Mouse (Mus musculus) limb, embryonic 14.5 days (tissue): ENCODE results near the gene Pigh. TPM values are rescaled to one million over a fixed set of nuclear protein-coding genes. Genes with fewer than 3 reads are reported as not detected.

Source experiments
- ATAC-seq: fragments of 200-750 bp; cut with Nextera tagmentation; 2 replicates; pipeline ENCODE4 v1.8.0; 2017; ENCODE audit warnings: low read depth, moderate number of reproducible peaks, moderate TSS enrichment; ENCODE audit not compliant: low FRiP score
- DNase-seq: peaks from one replicate; pipeline ENCODE4 v3.0.0-alpha.2; 2015; ENCODE audit warnings: low spot score
- H3K27ac ChIP-seq: fragments of 300-500 bp; sonication (generic); replicated peaks from 2 replicates; pipeline ENCODE4 v1.5.1; 2014; ENCODE audit warnings: low read depth, mild to moderate bottlenecking, low read length, moderate library complexity, mixed read lengths
- H3K27me3 ChIP-seq: fragments of 300-500 bp; sonication (generic); 2 replicates; pipeline ENCODE4 v1.6.1; 2014; ENCODE audit warnings: low read length, mixed read lengths; ENCODE audit not compliant: control insufficient read depth, insufficient read depth
- H3K36me3 ChIP-seq: fragments of 300-500 bp; sonication (generic); 2 replicates; pipeline ENCODE4 v1.6.1; 2014; ENCODE audit warnings: mild to moderate bottlenecking, low read length, moderate library complexity, mixed read lengths; ENCODE audit not compliant: control insufficient read depth, insufficient read depth
- H3K4me1 ChIP-seq: fragments of 300-500 bp; sonication (generic); 2 replicates; pipeline ENCODE4 v1.6.1; 2014; ENCODE audit warnings: antibody characterized with exemption, low read length, mixed read lengths; ENCODE audit not compliant: control insufficient read depth, insufficient read depth
- H3K4me2 ChIP-seq: fragments of 300-500 bp; sonication (generic); replicated peaks from 2 replicates; pipeline ENCODE4 v1.6.1; 2014; ENCODE audit warnings: low read depth, mild to moderate bottlenecking, low read length, moderate library complexity; ENCODE audit not compliant: severe bottlenecking
- H3K4me3 ChIP-seq: fragments of 300-500 bp; sonication (generic); replicated peaks from 2 replicates; pipeline ENCODE4 v1.5.1; 2014; ENCODE audit warnings: low read length
- H3K9ac ChIP-seq: fragments of 300-500 bp; sonication (generic); 2 replicates; pipeline ENCODE4 v1.6.1; 2014; ENCODE audit warnings: mild to moderate bottlenecking, low read depth, low read length, moderate library complexity; ENCODE audit not compliant: severe bottlenecking
- H3K9me3 ChIP-seq: fragments of 300-500 bp; sonication (generic); 2 replicates; pipeline ENCODE4 v1.6.1; 2016; ENCODE audit warnings: low read length; ENCODE audit not compliant: control insufficient read depth
- POLR2A ChIP-seq: fragments of 200-500 bp; IDR thresholded peaks from 2 replicates; pipeline ENCODE4 v1.8.0; 2012; ENCODE audit warnings: inconsistent platforms, mild to moderate bottlenecking, moderate library complexity, borderline replicate concordance; ENCODE audit not compliant: insufficient read depth, insufficient read length; ENCODE audit errors: extremely low read depth
- WGBS: fragments of 180-500 bp; shearing (Covaris S2); extraction: QIAGEN DNeasy Blood & Tissue Kit; methylation state at CpG from one replicate; pipeline ENCODE4 v1.1.7; 2014; 5-methylcytosine and 5-hydroxymethylcytosine counted together
- polyA plus RNA-seq, 2 experiments: library from polyadenylated mRNA; depleted of rRNA in 1 of 2; stranded (reverse) in 1 of 2; unstranded in 1 of 2; fragments of >200 nt; fragmentation: Nextera tagmentation in 1 of 2; extraction: Ambion mirVana in 1 of 2; gene quantifications; 2 replicates each; pipeline versions ENCODE4 v1.2.1 to v1.2.3; 2012 to 2014

Pigh gene
- polyA plus RNA-seq, 2 experiments: 23.1 to 31.2 TPM

- H3K4me1 ChIP-seq: no peaks in the 10 kb centered on the region
- no peaks in the 10 kb centered on the region for H3K27me3 ChIP-seq
- no peaks in the 10 kb centered on the region for H3K9me3 ChIP-seq
- H3K4me2 ChIP-seq: no peak overlapping the region
- no peak overlapping the region for H3K27ac ChIP-seq
- no peak for DNase-seq
- whole genome bisulfite sequencing: 91% methylated on average over 6 of the region's 6 CpGs
- no peak overlapping the region for H3K4me3 ChIP-seq
- TF ChIP-seq POLR2A: no peak
- ATAC-seq: no peak
- H3K9ac ChIP-seq: no peak overlapping the region
- H3K36me3 ChIP-seq: peaks cover 69% of the 10 kb centered on the region
Observed at GRCm38 (mm10) chr12:79073362-79073761, 16.1 kb downstream of the Pigh start.

DNA sequence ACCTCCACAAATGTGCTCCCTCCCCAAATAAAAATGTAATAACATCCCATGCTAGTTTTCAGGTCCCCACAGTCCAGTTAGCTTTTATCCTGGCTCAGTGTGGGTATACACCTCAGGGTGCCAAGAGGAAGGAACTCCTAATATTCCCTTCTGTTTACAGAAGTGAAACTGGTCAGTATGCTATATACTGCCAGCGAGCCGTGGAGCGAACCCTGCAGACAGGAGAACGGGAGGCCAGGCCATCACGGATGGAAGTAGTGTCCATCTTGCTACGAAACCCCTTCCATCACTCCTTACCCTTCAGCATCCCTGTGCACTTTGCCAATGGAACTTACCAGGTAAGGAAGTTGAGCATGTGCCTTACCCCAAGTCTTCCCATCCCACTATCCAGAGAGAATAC, 16.9 kb downstream of the Pigh start:
- H3K4me2 ChIP-seq: no peak overlapping the region
- ATAC-seq: no peak
- no peak for DNase-seq
- no peaks in the 10 kb centered on the region for H3K27me3 ChIP-seq
- H3K36me3 ChIP-seq: peaks cover 64% of the 10 kb centered on the region
- no peak overlapping the region for H3K9ac ChIP-seq
- no peaks in the 10 kb centered on the region for H3K9me3 ChIP-seq
- H3K4me3 ChIP-seq: no peak overlapping the region
- no peak overlapping the region for H3K27ac ChIP-seq
- 93% methylated on average over 6 of the region's 6 CpGs for WGBS
- TF ChIP-seq POLR2A: no peak
- no peaks in the 10 kb centered on the region for H3K4me1 ChIP-seq

- H3K36me3 ChIP-seq: peaks cover 47% of the 10 kb centered on the region
Observed at GRCm38 (mm10) chr12:79070736-79071333, 18.6 kb downstream of the Pigh start.

GRCm38 (mm10) chr12:79069916-79070315, 19.5 kb downstream of the Pigh start:
- Histone ChIP-seq H3K27me3 (no peaks in the 10 kb centered on the region), H3K9me3 (no peaks in the 10 kb centered on the region), H3K4me1 (no peaks in the 10 kb centered on the region), H3K9ac (no peak overlapping the region), H3K4me2 (no peak overlapping the region), H3K27ac (no peak overlapping the region), H3K36me3 (peaks cover 42% of the 10 kb centered on the region), H3K4me3 (no peak overlapping the region)
- DNase-seq: no peak
- ATAC-seq: no peak
- WGBS: 77% methylated on average over 6 of the region's 6 CpGs
- TF ChIP-seq POLR2A: no peak

More at GRCm38 (mm10) chr12:79070736-79071333, 18.6 kb downstream of the Pigh start:
- H3K4me3 ChIP-seq: no peak overlapping the region
- no peak overlapping the region for H3K9ac ChIP-seq
- 87% methylated on average over 9 of the region's 9 CpGs for WGBS
- H3K4me1 ChIP-seq: no peaks in the 10 kb centered on the region
- no peaks in the 10 kb centered on the region for H3K27me3 ChIP-seq
- TF ChIP-seq POLR2A: no peak
- H3K9me3 ChIP-seq: no peaks in the 10 kb centered on the region
- H3K27ac ChIP-seq: no peak overlapping the region
- no peak for ATAC-seq
- no peak overlapping the region for H3K4me2 ChIP-seq
- DNase-seq: no peak

DNA sequence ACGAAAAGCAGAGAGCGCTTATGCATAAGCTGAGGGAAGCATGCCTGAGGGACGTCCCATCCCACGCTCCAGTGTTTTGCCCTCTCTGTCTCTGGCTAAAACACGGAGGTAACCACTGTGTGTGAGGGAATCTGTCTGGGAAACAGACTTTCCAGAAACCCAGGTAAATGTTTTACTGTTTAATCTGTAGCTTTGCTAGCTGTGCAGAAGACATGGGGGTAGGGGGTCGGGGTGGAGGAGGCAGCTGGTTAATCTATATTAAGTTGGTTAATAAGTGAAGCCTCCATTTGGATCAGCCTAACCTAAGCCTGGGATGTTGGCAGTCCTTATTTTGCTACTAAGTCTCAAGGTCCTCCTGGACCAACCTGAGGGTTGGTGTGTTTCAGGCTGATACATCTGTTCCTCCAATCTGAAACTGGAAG, 20.3 kb downstream of the Pigh start:
- Histone ChIP-seq H3K27me3 (no peaks in the 10 kb centered on the region), H3K4me3 (no peak overlapping the region), H3K9ac (no peak overlapping the region), H3K4me2 (no peak overlapping the region), H3K27ac (no peak overlapping the region), H3K36me3 (peaks cover 37% of the 10 kb centered on the region), H3K4me1 (no peaks in the 10 kb centered on the region), H3K9me3 (no peaks in the 10 kb centered on the region)
- DNase-seq: no peak
- no peak for ATAC-seq
- TF ChIP-seq POLR2A: no peak
- 95% methylated on average over 6 of the region's 6 CpGs for WGBS
